Mouse (Mus musculus) cerebral cortex, adult 2 months (tissue): ENCODE measurements around the gene Il7r.

Experiments
- WGBS: fragments of 180-500 bp; shearing (Covaris S2); methylation state at CpG from one replicate; pipeline ENCODE4 v1.1.7; 2018; 5-methylcytosine and 5-hydroxymethylcytosine counted together

Il7r gene

DNA sequence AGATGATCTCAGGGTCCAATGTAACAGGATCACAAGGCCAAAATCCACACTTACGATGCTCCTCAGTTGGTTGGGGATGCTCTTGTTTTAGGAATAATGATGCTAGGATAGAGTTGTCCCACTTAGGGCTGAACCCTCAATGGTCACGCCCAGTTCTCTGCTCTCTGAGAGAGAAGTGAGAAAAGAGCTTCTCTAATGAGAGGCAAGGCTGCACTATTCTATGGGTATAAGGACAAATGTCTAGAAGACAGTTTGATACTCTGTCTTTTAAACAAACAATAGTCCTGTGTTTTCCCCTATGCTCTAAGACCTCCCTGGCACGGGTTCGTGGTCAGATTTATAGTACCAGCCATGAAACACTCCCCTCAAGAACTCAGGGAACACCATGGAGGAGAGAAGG is at the start of gene Il7r:
Gene Il7r (minus strand): TSS at position 101 of the 400 bp plus-strand sequence.
- 83% methylated on average over 4 of the region's 4 CpGs for WGBS

DNA sequence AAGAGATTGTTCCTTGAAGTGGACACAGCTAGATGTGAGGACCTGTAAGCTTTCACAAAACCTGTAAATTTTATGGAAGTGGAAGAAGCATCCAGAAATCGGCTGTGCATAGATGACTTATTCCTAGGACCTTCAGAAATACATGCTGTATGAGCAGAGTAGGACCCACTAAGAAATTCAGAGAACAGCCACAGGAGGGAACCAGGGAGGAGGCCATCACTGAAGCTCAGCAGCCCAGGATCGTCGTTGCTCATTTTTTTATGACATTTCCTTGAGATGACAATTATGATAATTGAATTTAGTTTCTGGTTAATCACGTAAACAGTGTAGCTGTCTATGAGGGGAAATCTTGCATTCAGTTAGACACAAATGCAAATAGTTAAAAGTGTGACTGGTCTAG is 47.3 kb upstream of the Il7r start:
- 65% methylated on average over 4 of the region's 4 CpGs for WGBS

DNA sequence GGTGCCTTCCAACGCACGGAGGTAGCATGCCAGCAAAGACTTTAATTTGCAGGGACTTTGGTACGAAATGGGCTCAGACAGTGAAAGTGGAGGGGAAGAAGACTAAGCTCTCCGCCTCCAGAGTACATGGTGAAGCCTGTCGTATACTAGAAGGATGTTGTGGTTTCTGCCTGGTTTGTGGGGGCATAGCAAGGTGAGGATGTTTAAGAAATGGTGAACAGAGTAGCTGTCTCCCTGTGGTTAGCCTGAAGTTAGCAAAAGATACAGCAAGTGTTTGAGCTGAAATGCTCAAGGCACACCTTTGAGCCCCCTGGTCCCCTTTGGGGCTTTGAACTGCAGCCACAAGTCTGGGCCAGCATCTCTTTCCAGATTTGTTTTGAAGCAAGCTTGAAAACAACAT is 44.8 kb upstream of the Il7r start:
- WGBS, result 65% methylated on average over 5 of the region's 5 CpGs

- WGBS, result 90% methylated on average over 4 of the region's 4 CpGs
Measured at GRCm38 (mm10) chr15:9573361-9573760, 43.4 kb upstream of the Il7r start.

DNA sequence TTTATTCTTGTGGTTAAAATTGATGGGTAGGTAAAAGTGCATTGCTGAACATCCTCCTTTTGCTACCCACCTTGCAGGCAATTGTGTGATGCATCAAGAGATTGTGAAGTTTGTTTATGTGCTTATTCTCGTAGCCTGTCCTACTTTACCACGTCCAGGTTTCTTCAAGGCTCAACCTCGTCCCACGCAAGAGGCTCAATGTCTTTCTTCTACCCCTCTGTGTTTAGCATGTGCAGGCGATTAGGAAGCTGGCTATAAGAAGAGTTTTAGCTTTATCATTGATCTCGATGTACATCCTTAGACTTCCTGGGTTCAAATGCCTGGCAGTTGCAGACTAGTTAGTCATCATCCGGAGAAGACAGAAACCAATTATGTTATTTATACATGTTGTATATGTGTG is 42.7 kb upstream of the Il7r start:
- 92% methylated on average over 7 of the region's 7 CpGs for WGBS

GRCm38 (mm10) chr15:9571896-9572295 is 41.9 kb upstream of the Il7r start:
- 80% methylated on average over 2 of the region's 2 CpGs for WGBS

DNA sequence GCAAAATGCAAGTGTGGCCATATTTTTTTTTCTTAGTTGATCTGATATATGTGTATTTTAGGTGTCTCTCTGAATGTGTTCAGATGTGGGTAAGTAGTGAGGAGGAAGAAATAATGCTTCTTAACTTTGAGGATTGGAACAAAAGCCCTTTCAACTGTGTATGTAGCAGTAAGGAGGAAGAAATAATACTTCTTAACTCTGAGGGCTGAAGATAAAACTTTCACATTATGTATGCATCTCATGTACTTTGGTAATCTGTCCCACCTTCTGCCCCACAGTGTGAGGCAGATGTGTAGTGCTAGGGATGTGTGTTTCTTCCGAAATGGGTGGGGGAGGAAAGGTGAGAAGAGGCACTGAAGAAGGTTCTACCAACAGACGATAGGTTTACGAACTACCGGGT is 37.3 kb upstream of the Il7r start:
- 90% methylated on average over 4 of the region's 4 CpGs for WGBS

DNA sequence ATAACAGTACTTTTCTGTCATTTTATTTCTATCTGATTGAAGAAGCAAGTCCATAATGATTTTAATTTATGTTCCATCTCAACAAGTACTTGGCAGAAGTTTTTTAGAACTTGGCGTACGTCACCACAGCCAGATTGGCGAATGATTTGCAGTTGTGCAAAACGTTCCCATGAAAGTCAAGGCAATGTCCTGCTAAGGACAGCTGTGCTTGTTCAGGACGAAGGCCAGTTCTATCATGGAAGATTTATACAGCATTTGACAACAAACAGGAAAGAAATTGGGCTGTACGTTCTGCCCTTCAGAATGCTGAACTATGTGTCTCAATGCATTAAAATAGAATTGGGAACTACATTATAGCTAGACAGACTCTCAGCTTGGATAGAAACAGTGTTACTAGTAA is 35.4 kb upstream of the Il7r start:
- 61% methylated on average over 6 of the region's 6 CpGs for WGBS

- 78% methylated on average over 3 of the region's 3 CpGs for WGBS
Measured at GRCm38 (mm10) chr15:9564156-9564555, 34.2 kb upstream of the Il7r start.

DNA sequence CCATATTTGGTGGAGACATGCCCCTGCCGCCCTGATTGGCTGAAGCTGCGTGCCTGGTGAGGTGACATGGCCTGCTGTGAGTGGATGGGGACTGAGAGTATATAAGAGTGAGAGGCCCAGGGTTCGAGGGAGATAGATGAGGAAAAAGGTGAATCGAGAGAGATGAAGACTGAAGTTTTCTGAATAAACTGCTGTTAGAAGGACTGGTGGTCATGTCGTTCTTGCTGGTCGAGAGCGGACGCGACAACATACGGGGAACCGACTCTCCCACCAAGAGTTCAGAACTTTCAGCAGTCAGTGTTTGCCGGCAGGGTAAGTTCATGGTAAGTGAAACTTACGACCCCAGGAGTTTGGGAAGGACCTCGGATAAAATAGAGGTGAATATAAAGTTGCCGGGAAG is 27.3 kb upstream of the Il7r start:
- WGBS, result 92% methylated on average over 15 of the region's 15 CpGs

- 85% methylated on average over 2 of the region's 2 CpGs for WGBS
Measured at GRCm38 (mm10) chr15:9548951-9549350, 19.0 kb upstream of the Il7r start.

GRCm38 (mm10) chr15:9535200-9535599 is 5.2 kb upstream of the Il7r start:
- WGBS, result 89% methylated on average over 1 of the region's 1 CpGs

- WGBS, result 89% methylated on average over 3 of the region's 3 CpGs
Measured at GRCm38 (mm10) chr15:9533356-9533902, 3.5 kb upstream of the Il7r start.

DNA sequence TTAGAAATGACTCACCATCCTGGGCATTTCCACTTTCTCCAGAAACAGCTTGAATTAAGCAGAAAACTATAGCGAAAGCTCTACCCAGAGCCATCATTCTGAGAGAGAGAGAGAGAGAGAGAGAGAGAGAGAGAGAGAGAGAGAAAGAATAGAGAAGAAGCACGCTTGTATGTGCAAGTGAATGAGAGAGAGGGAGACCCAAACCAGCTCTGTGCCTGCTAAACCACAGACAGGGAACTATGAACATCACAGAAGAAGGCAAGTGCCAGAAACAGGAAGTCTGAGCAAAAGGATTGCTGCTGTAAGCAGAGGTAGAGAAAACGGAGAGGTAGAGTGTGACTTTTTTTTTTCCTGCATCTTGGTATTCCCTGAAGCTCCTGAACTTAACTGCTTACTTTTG is 330 bp downstream of the Il7r start:
- 74% methylated on average over 3 of the region's 3 CpGs for WGBS

- 58% methylated on average over 3 of the region's 3 CpGs for WGBS
Measured at GRCm38 (mm10) chr15:9528186-9528935, 1.6 kb downstream of the Il7r start.

DNA sequence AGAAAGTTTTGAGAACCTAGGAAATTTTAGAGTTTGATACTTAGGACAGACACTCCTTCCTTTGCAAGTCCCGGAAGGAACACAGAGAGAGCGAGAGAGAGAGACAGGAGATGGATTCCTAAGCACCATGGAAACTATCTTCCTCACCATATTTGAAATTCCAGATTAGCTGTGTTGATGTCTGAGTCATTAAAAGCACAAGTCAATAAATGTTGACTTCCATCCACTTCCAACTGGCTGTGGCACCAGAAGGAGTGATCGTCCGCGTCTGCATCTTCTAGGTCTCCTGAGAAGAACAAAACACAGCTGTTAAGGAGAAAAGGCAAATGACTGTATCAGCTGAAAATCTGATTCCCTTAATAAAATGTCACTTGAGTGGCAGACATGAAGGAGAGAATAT is 5.1 kb downstream of the Il7r start:
- 89% methylated on average over 5 of the region's 5 CpGs for WGBS

- 76% methylated on average over 5 of the region's 5 CpGs for WGBS
Measured at GRCm38 (mm10) chr15:9523956-9524355, 6.0 kb downstream of the Il7r start.

- WGBS, result 92% methylated on average over 3 of the region's 3 CpGs
Measured at GRCm38 (mm10) chr15:9523059-9523458, 6.9 kb downstream of the Il7r start.

GRCm38 (mm10) chr15:9492077-9492476 is 37.9 kb downstream of the Il7r start:
- WGBS, result 72% methylated on average over 3 of the region's 3 CpGs

DNA sequence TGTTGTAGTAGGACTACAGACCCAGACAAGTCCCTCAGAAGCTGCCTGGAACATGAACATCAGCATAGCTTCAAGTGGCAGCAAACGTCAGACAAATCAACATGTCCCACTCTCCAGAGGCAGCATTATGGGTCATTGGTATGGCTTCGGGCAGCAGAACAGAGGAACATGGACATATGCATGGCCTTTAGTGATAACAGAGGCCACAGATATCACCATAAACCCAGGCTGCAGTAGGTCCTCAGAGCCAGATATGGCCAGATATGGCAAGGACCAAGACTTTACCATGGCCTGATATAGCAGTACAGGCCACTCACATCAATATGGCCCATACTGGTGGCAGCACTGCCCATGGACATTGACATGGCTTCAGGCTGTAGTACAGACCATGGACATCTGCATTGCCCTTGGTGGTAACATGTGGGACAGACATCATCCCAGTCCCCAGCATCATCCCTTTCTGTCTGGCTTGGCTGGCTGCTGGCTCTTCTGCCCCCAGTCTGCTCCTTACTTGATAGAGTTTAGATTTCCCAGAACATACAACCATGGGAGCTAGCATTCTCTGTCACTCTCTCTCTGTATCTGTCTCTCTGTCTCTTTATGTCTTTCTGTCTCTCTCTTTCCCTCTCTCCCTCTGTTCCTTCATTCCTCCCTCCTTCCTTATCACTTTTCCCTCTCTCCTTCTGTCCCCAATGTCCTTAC is 40.4 kb downstream of the Il7r start:
- 89% methylated on average over 2 of the region's 2 CpGs for WGBS

- WGBS, result 88% methylated on average over 1 of the region's 1 CpGs
Measured at GRCm38 (mm10) chr15:9473188-9473587, 56.8 kb downstream of the Il7r start.

DNA sequence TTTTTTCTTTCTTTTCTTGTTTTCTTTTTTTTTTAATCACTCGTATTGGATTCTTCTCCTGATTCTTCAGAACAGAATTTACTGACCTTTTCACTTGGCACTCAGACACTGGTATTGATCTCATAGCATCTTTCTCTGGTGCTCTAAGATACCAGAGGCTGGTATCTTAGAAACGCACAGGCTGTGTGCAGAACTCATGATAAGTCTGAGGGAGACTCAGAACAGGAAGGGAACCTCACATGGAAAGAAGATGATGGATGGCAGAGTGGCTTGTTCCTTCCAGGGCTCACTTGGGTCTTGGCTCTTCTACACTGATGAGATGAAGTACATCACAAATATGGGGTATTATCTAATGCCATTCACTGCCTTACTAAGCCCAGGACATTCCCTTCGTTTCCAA is 57.4 kb downstream of the Il7r start:
- WGBS, result 68% methylated on average over 3 of the region's 3 CpGs

DNA sequence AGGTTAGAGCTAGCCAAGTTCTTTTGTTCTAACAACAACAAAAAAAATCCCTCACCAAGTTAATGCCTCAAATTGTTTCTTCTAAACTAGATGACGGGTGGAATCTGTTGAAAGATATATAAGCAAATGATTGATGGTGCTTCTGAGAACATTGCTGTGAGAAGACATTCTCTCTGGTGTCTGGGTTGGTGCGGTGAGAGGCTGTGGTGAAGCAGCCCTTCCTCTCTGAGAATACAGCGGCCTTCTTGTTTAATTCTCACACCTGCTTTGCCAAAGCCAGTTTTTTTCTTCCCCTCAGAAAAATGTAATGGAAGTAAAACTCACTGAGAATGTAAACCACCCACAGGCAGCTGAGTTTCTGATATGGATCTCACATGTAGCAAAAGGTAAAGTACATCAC is 57.8 kb downstream of the Il7r start:
- WGBS, result 70% methylated on average over 3 of the region's 3 CpGs
